Mouse (Mus musculus) ES-E14 (cell line): Measurements from ENCODE around the gene Fhit. TPM values are rescaled to one million over a fixed set of nuclear protein-coding genes. Genes with fewer than 3 reads are reported as not detected.
A peak's percentile ranks its signal among the peaks of the same experiment; 100 is the strongest.

ENCODE experiments used
- DNase-seq: peaks from one replicate; pipeline ENCODE4 v3.0.0-alpha.2; 2013; ENCODE audit warnings: low read depth, low spot score
- H3K27ac ChIP-seq: 2 replicates; pipeline ENCODE4 v1.5.1; 2012; ENCODE audit warnings: low read depth, mild to moderate bottlenecking, low read length, moderate library complexity, mixed read lengths; ENCODE audit not compliant: poor library complexity, insufficient read depth, severe bottlenecking
- H3K36me3 ChIP-seq: 2 replicates; pipeline ENCODE4 v1.6.1; 2012; ENCODE audit warnings: mild to moderate bottlenecking, low read length, moderate library complexity, mixed read lengths; ENCODE audit not compliant: control insufficient read depth, poor library complexity, insufficient read depth, severe bottlenecking
- H3K4me1 ChIP-seq, 2 experiments: fragments of 150-350 bp in 1 of 2; sonication (generic) in 1 of 2; 2 replicates each; pipeline ENCODE4 v1.6.1; 2012; ENCODE audit warnings: low read length in 2 of 2, mild to moderate bottlenecking in 1 of 2, mixed read lengths in 1 of 2; ENCODE audit not compliant: control insufficient read depth in 2 of 2, insufficient read depth in 2 of 2, poor library complexity in 1 of 2
- H3K4me3 ChIP-seq, 2 experiments: fragments of 150-350 bp in 1 of 2; sonication (generic) in 1 of 2; 2 replicates each; pipeline ENCODE4 v1.5.1; 2012; ENCODE audit warnings: low read length in 2 of 2, low read depth in 1 of 2, mild to moderate bottlenecking in 1 of 2, mixed read lengths in 1 of 2; ENCODE audit not compliant: insufficient read depth in 1 of 2, poor library complexity in 1 of 2, severe bottlenecking in 1 of 2
- H3K9ac ChIP-seq: 2 replicates; pipeline ENCODE4 v1.6.1; 2012; ENCODE audit warnings: low read depth, mild to moderate bottlenecking, low read length, mixed read lengths; ENCODE audit not compliant: poor library complexity, insufficient read depth, severe bottlenecking
- H3K9me3 ChIP-seq: fragments of 150-350 bp; sonication (generic); 2 replicates; pipeline ENCODE4 v1.6.1; 2012; ENCODE audit warnings: low read depth, mild to moderate bottlenecking, low read length; ENCODE audit not compliant: control insufficient read depth, insufficient read depth
- CHD2 ChIP-seq: IDR thresholded peaks from 2 replicates; pipeline ENCODE4 v1.6.1; 2014; ENCODE audit warnings: mild to moderate bottlenecking, low read depth, low read length, inconsistent platforms
- HCFC1 ChIP-seq: IDR thresholded peaks from 2 replicates; pipeline ENCODE4 v1.6.1; 2012; ENCODE audit warnings: low read length, inconsistent platforms, borderline replicate concordance; ENCODE audit not compliant: insufficient read depth
- MAFK ChIP-seq: IDR thresholded peaks from 2 replicates; pipeline ENCODE4 v1.6.1; 2014; ENCODE audit warnings: mild to moderate bottlenecking, low read depth, low read length, inconsistent platforms; ENCODE audit not compliant: insufficient read depth
- ZC3H11A ChIP-seq: IDR thresholded peaks from 2 replicates; pipeline ENCODE4 v1.6.1; 2012; ENCODE audit warnings: low read depth, mild to moderate bottlenecking, inconsistent platforms, low read length, borderline replicate concordance
- ZNF384 ChIP-seq: IDR thresholded peaks from 2 replicates; pipeline ENCODE4 v1.6.1; 2012; ENCODE audit warnings: low read depth, low read length, inconsistent platforms
- in situ Hi-C, 2 experiments: fragments of 600-800 bp; cut with MboI; formaldehyde crosslinking; loops; one replicate each; pipeline ENCODE4 v1.15.1; 2025; ENCODE audit warnings: low sequenced_read_pairs in 2 of 2, inconsistent platforms in 1 of 2; ENCODE audit not compliant: unreplicated experiment in 2 of 2
- total RNA-seq: library from RNA; depleted of rRNA; stranded (reverse); fragments of 300-350 nt; gene quantifications from 2 replicates; pipeline ENCODE4 v1.2.3, GENCODE M21; 2012

Gene Fhit
- total RNA-seq, 1 experiment, result 1.0 TPM

GRCm38 (mm10) chr14:9785861-9786260 lies 1376.0 kb downstream of the Fhit start:
- H3K27ac ChIP-seq, result no peak overlapping the region

GRCm38 (mm10) chr14:9751341-9751740 lies 1410.5 kb downstream of the Fhit start:
- Histone ChIP-seq H3K4me1 (no peaks in the 10 kb centered on the region), H3K9ac (no peak overlapping the region), H3K36me3 (no peaks in the 10 kb centered on the region), H3K27ac (no peak overlapping the region), H3K9me3 (no peaks in the 10 kb centered on the region), H3K4me3 (no peak overlapping the region)
- no peak for TF ChIP-seq ZC3H11A
- no peak for TF ChIP-seq HCFC1
- no peak for TF ChIP-seq CHD2
- TF ChIP-seq MAFK, result no peak
- no peak for TF ChIP-seq ZNF384
- no peak for DNase-seq
- in situ Hi-C loops, result no loop called here

More at GRCm38 (mm10) chr14:9785861-9786260, 1376.0 kb downstream of the Fhit start:
- Histone ChIP-seq H3K9me3 (no peaks in the 10 kb centered on the region), H3K4me1 (no peaks in the 10 kb centered on the region), H3K4me3 (no peak overlapping the region), H3K9ac (no peak overlapping the region), H3K36me3 (no peaks in the 10 kb centered on the region)
- in situ Hi-C loops, result no loop called here
- TF ChIP-seq MAFK, result no peak
- no peak for TF ChIP-seq HCFC1
- TF ChIP-seq ZC3H11A, result no peak
- no peak for TF ChIP-seq CHD2
- TF ChIP-seq ZNF384, result no peak
- DNase-seq, result no peak

- Histone ChIP-seq H3K27ac (no peak overlapping the region), H3K9me3 (no peaks in the 10 kb centered on the region), H3K9ac (no peak overlapping the region), H3K4me1 (no peaks in the 10 kb centered on the region), H3K4me3 (no peak overlapping the region), H3K36me3 (no peaks in the 10 kb centered on the region)
- TF ChIP-seq MAFK, result no peak
- no peak for TF ChIP-seq HCFC1
- TF ChIP-seq CHD2, result no peak
- TF ChIP-seq ZC3H11A, result no peak
- TF ChIP-seq ZNF384, result no peak
- in situ Hi-C loops, result no loop called here
- no peak for DNase-seq
These were observed 1413.1 kb downstream of the Fhit start for GRCm38 (mm10) chr14:9748709-9749108.

- no peak overlapping the region for H3K4me3 ChIP-seq
- in situ Hi-C loops, result no loop called here
- no peaks in the 10 kb centered on the region for H3K4me1 ChIP-seq
- no peak overlapping the region for H3K9ac ChIP-seq
- TF ChIP-seq HCFC1, result no peak
- TF ChIP-seq ZC3H11A, result no peak
- TF ChIP-seq CHD2, result no peak
- no peak for TF ChIP-seq MAFK
- TF ChIP-seq ZNF384, result no peak
- no peaks in the 10 kb centered on the region for H3K9me3 ChIP-seq
- no peak overlapping the region for H3K27ac ChIP-seq
- no peaks in the 10 kb centered on the region for H3K36me3 ChIP-seq
- no peak for DNase-seq
These were observed 1439.8 kb downstream of the Fhit start for GRCm38 (mm10) chr14:9721917-9722472.

- H3K27ac ChIP-seq, result no peak overlapping the region
- in situ Hi-C loops, result no loop called here
- no peaks in the 10 kb centered on the region for H3K36me3 ChIP-seq
- TF ChIP-seq ZC3H11A, result no peak
- TF ChIP-seq HCFC1, result no peak
- TF ChIP-seq ZNF384, result no peak
- peak; percentile 25 for DNase-seq
- no peaks in the 10 kb centered on the region; a peak in 1 of 4 replicates for H3K4me1 ChIP-seq
- no peaks in the 10 kb centered on the region for H3K9me3 ChIP-seq
- no peak overlapping the region for H3K4me3 ChIP-seq
- no peak overlapping the region for H3K9ac ChIP-seq
These were observed 1463.2 kb downstream of the Fhit start for GRCm38 (mm10) chr14:9698621-9699020.
